Mouse (Mus musculus) liver, adult 2 months (tissue): Measurements from ENCODE around the gene Golga7b. TPM values are rescaled to one million over a fixed set of nuclear protein-coding genes. Genes with fewer than 3 reads are reported as not detected.

Experiments used
- DNase-seq: peaks from one replicate; pipeline ENCODE4 v3.0.0-alpha.2; 2011; ENCODE audit warnings: low read depth, low spot score; ENCODE audit errors: extremely low read depth
- H3K27ac ChIP-seq: fragments of 200-500 bp; replicated peaks from 2 replicates; pipeline ENCODE4 v1.5.1; 2012; ENCODE audit warnings: low read depth, mild to moderate bottlenecking, control low read depth, inconsistent platforms, low read length; ENCODE audit not compliant: insufficient read depth
- H3K27me3 ChIP-seq: fragments of 200-500 bp; 2 replicates; pipeline ENCODE4 v1.6.1; 2012; ENCODE audit warnings: mild to moderate bottlenecking, moderate library complexity, low read length, inconsistent platforms; ENCODE audit not compliant: control insufficient read depth, insufficient read depth
- H3K36me3 ChIP-seq: fragments of 200-500 bp; 2 replicates; pipeline ENCODE4 v1.6.1; 2012; ENCODE audit warnings: low read length, inconsistent platforms; ENCODE audit not compliant: control insufficient read depth, insufficient read depth
- H3K4me1 ChIP-seq: fragments of 200-500 bp; 2 replicates; pipeline ENCODE4 v1.6.1; 2011; ENCODE audit warnings: low read length; ENCODE audit not compliant: control insufficient read depth, insufficient read depth
- H3K4me3 ChIP-seq: fragments of 200-500 bp; 2 replicates; pipeline ENCODE4 v1.5.1; 2011; ENCODE audit warnings: low read depth, mild to moderate bottlenecking, control low read depth, low read length, moderate library complexity; ENCODE audit not compliant: insufficient read depth
- H3K79me2 ChIP-seq: fragments of 200-500 bp; 2 replicates; pipeline ENCODE4 v1.6.1; 2012; ENCODE audit warnings: inconsistent platforms, mild to moderate bottlenecking, low read length, moderate library complexity; ENCODE audit not compliant: control insufficient read depth, insufficient read depth
- H3K9ac ChIP-seq: fragments of 200-500 bp; 2 replicates; pipeline ENCODE4 v1.6.1; 2012; ENCODE audit warnings: low read depth, mild to moderate bottlenecking, control low read depth, inconsistent platforms, low read length
- CTCF ChIP-seq: fragments of 200-500 bp; IDR thresholded peaks from 2 replicates; pipeline ENCODE4 v1.5.1; 2011; ENCODE audit warnings: low read depth, low read length, control low read depth
- POLR2A ChIP-seq: fragments of 200-500 bp; IDR thresholded peaks from 2 replicates; pipeline ENCODE4 v1.6.1; 2011; ENCODE audit warnings: low read length, control low read depth; ENCODE audit not compliant: insufficient read depth; ENCODE audit errors: extremely low read depth
- WGBS: fragments of 180-500 bp; shearing (Covaris S2); methylation state at CpG from one replicate; pipeline ENCODE4 v1.1.7; 2018; 5-methylcytosine and 5-hydroxymethylcytosine counted together
- polyA plus RNA-seq: library from polyadenylated mRNA; depleted of rRNA; stranded (reverse); fragments of >200 nt; gene quantifications from 2 replicates; pipeline ENCODE4 v1.2.3, GENCODE M21; 2012
- total RNA-seq: library from RNA; depleted of rRNA; stranded (reverse); fragments of >200 nt; gene quantifications from 2 replicates; pipeline ENCODE4 v1.2.3, GENCODE M21; 2014

The Golga7b gene
- total and polyA plus RNA-seq, 2 experiments, result not detected

GRCm38 (mm10) chr19:42255784-42256610, 8.6 kb downstream of the Golga7b start:
- Histone ChIP-seq H3K36me3 (no peaks in the 10 kb centered on the region), H3K4me1 (no peaks in the 10 kb centered on the region), H3K79me2 (no peaks in the 10 kb centered on the region), H3K4me3 (no peak overlapping the region), H3K27ac (no peak overlapping the region), H3K27me3 (peaks cover 6% of the 10 kb centered on the region), H3K9ac (no peak overlapping the region)
- 4% methylated on average over 40 of the region's 42 CpGs for WGBS
- DNase-seq, result no peak
- TF ChIP-seq CTCF (no peak), POLR2A (no peak)

- 87% methylated on average over 12 of the region's 12 CpGs for WGBS
- Histone ChIP-seq H3K27ac (no peak overlapping the region), H3K27me3 (peaks cover 6% of the 10 kb centered on the region), H3K4me3 (no peak overlapping the region), H3K79me2 (no peaks in the 10 kb centered on the region), H3K9ac (no peak overlapping the region), H3K4me1 (no peaks in the 10 kb centered on the region), H3K36me3 (no peaks in the 10 kb centered on the region)
- no peak for TF ChIP-seq CTCF
- DNase-seq, result no peak
Observed at GRCm38 (mm10) chr19:42256611-42257240, 9.4 kb downstream of the Golga7b start.

- no peak overlapping the region for H3K9ac ChIP-seq
- no peaks in the 10 kb centered on the region for H3K4me1 ChIP-seq
- no peak overlapping the region for H3K4me3 ChIP-seq
- H3K36me3 ChIP-seq, result no peaks in the 10 kb centered on the region
- 86% methylated on average over 12 of the region's 12 CpGs for WGBS
- H3K79me2 ChIP-seq, result no peaks in the 10 kb centered on the region
- H3K27ac ChIP-seq, result no peak overlapping the region
- TF ChIP-seq POLR2A (no peak), CTCF (no peak)
- peaks cover 6% of the 10 kb centered on the region for H3K27me3 ChIP-seq
- no peak for DNase-seq
Observed at GRCm38 (mm10) chr19:42257241-42257635, 9.9 kb downstream of the Golga7b start.

- whole genome bisulfite sequencing, result 72% methylated on average over 3 of the region's 3 CpGs
- no peak overlapping the region for H3K9ac ChIP-seq
- no peak for DNase-seq
Observed at GRCm38 (mm10) chr19:42258031-42258430, 10.7 kb downstream of the Golga7b start.

GRCm38 (mm10) chr19:42258596-42258995, 11.2 kb downstream of the Golga7b start:
- DNase-seq, result no peak
- no peaks in the 10 kb centered on the region for H3K36me3 ChIP-seq
- H3K27ac ChIP-seq, result no peak overlapping the region
- no peak overlapping the region for H3K9ac ChIP-seq
- 51% methylated on average over 5 of the region's 5 CpGs for WGBS
- no peaks in the 10 kb centered on the region for H3K4me1 ChIP-seq
- H3K4me3 ChIP-seq, result no peak overlapping the region
- no peak for TF ChIP-seq POLR2A
- TF ChIP-seq CTCF, result no peak
- H3K27me3 ChIP-seq, result peaks cover 6% of the 10 kb centered on the region
- H3K79me2 ChIP-seq, result no peaks in the 10 kb centered on the region

More at GRCm38 (mm10) chr19:42258031-42258430, 10.7 kb downstream of the Golga7b start:
- no peak for TF ChIP-seq CTCF
- TF ChIP-seq POLR2A, result no peak
- H3K27me3 ChIP-seq, result peaks cover 6% of the 10 kb centered on the region
- H3K36me3 ChIP-seq, result no peaks in the 10 kb centered on the region
- H3K79me2 ChIP-seq, result no peaks in the 10 kb centered on the region
- no peak overlapping the region for H3K4me3 ChIP-seq
- H3K4me1 ChIP-seq, result no peaks in the 10 kb centered on the region
- H3K27ac ChIP-seq, result no peak overlapping the region

- no peaks in the 10 kb centered on the region for H3K36me3 ChIP-seq
- no peak overlapping the region for H3K9ac ChIP-seq
- TF ChIP-seq CTCF (no peak), POLR2A (no peak)
- DNase-seq, result no peak
- H3K27ac ChIP-seq, result no peak overlapping the region
- no peaks in the 10 kb centered on the region for H3K4me1 ChIP-seq
- H3K79me2 ChIP-seq, result no peaks in the 10 kb centered on the region
- no peak overlapping the region for H3K4me3 ChIP-seq
- whole genome bisulfite sequencing, result 66% methylated on average over 8 of the region's 8 CpGs
- H3K27me3 ChIP-seq, result peaks cover 6% of the 10 kb centered on the region
Observed at GRCm38 (mm10) chr19:42260486-42260885, 13.1 kb downstream of the Golga7b start.
